Mouse (Mus musculus) Patski (cell line): ENCODE measurements around the gene Olfr1555-ps1. TPM values are rescaled to one million over a fixed set of nuclear protein-coding genes. Genes with fewer than 3 reads are reported as not detected.
A peak's percentile ranks its signal among the peaks of the same experiment; 100 is the strongest.
"Not testable (repeated sequence)": the region's sequence is repeated elsewhere in the genome, so short reads cannot be mapped to it uniquely, and the experiment has no call there.

Experiments
- ATAC-seq: fragments of 100-300 bp; one replicate; pipeline ENCODE4 v1.8.0; 2021
- CTCF ChIA-PET: fragments of 350-600 bp; sonication (Branson Sonifier 250); formaldehyde crosslinking; loops from one replicate; lab custom pipeline; 2022; ENCODE audit warnings: inconsistent platforms; lab: Charles Lee
- POLR2A ChIA-PET: fragments of 350-600 bp; sonication (Branson Sonifier 250); formaldehyde crosslinking; loops from one replicate; lab custom pipeline; 2022; ENCODE audit warnings: antibody characterized with exemption, inconsistent platforms; lab: Charles Lee
- DNase-seq: peaks from one replicate; pipeline ENCODE4 v3.0.0-alpha.2; 2011; ENCODE audit warnings: low read depth, low spot score
- H3K27me3 ChIP-seq: fragments of 371-371 bp; one replicate; pipeline ENCODE4 v1.5.1; 2021
- CTCF ChIP-seq: fragments of 100-300 bp; IDR thresholded peaks from one replicate; pipeline ENCODE4 v1.5.1; 2021
- in situ Hi-C: fragments of 300-500 bp; cut with MboI; formaldehyde crosslinking; loops from 3 replicates; pipeline ENCODE4 v1.11.1; 2018; ENCODE audit warnings: low pct_unique_long_range_greater_than_20kb, mixed read lengths
- polyA plus RNA-seq: library from polyadenylated mRNA; unstranded; gene quantifications from one replicate; pipeline ENCODE4 v1.2.3, GENCODE M21; 2021

The Olfr1555-ps1 gene
- polyA plus RNA-seq = not detected

DNA sequence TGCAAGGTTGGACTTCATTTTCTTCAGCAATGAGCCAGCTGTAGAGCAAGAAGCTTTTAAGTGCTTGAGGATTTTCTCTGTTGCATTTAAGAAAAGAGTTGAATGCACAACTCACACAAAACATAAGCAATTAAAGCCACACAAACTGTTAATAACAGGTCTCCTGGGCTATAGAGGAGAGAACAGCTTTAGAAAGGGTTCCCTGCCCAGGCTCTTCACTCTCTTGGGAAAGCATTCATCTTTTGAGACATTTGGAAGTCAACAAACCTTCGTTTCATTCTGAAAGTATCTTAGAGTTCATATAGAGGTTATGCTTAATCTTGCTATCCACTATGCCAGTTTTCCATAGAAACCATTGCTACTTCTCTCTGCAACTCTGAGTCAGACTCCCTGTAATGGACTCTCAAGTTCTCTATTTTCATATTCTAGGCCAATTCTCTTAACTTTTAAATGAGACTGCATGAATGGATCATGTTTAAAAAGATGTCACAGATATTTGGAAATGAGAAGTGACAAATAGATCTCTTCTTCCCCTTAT lies at the start of gene Olfr1555-ps1:
Gene Olfr1555-ps1, minus strand, starts transcription at position 51 of the 538 bp plus-strand sequence.
- POLR2A ChIA-PET, CTCF ChIA-PET, ATAC-seq, DNase-seq, in situ Hi-C loops, H3K27me3 ChIP-seq: not testable (repeated sequence)

DNA sequence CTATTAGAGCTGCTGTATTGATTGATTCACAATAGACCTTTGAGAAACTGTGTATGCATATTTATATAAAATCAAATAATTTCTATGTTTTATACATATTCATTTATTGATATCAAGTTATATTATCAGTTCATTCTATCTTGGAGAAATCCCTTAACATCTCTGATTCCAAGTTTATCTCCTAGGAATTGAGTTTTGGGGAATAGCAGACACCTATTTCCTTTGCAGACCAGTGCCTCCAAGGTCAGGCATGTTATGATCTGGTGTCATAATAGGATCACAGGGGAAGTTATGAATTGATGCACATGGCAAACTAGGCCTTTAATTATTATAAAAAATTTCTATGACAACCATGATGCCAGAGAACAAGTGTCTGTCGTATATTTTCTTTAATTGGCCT lies 30.4 kb upstream of the Olfr1555-ps1 start, which contains the start of gene Olfr1431:
Gene Olfr1431, plus strand, starts transcription at position 301 of the 400 bp plus-strand sequence.
- DNase-seq (no peak), ATAC-seq (no peak)
- H3K27me3 ChIP-seq = peaks cover 5% of the 10 kb centered on the region
- in situ Hi-C loops = no loop called here
- ChIA-PET CTCF (no interaction called here), POLR2A (no interaction called here)
- no peak for TF ChIP-seq CTCF

DNA sequence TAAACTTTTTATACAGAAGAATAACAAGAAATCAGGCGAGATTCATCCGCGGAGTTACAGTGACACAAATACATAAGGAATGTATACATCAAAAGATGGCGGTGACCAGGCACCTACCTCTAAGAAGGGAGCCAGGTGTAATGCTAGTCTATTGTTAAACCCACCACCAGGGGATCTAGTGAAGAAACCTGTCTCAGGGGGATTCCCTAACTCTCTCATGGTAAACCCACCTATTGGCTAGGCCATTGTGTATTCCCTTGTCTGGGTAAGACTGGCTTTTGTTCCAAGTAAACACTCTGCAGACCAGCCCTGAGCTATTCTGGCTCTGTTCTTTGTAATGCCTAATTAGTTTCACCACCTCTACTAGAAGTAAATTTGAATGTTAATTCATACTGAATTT lies 29.2 kb upstream of the Olfr1555-ps1 start:
- in situ Hi-C loops, ATAC-seq, H3K27me3 ChIP-seq, POLR2A ChIA-PET, DNase-seq, CTCF ChIA-PET: not testable (repeated sequence)

DNA sequence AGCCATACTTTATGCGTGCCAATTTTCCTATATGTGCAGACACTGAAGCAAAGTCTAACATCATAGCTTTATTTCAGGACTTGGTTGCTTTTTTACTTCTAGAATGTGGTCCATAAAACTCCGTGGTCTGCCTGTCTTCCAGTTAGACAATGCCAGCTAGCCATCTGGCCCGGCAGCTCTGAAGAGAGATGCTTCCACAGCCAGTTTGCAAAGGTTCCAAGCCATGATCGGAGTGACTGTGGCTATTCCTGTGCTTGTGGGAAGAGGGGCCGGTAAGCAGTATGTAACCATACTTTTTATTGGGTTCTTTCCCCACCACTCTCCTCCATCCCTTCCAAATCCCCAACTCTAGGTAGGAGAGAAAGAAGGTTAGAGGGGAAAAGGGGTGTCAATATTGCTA lies 5.5 kb upstream of the Olfr1555-ps1 start:
- POLR2A ChIA-PET, in situ Hi-C loops, H3K27me3 ChIP-seq, DNase-seq, ATAC-seq, CTCF ChIA-PET: not testable (repeated sequence)

- TF ChIP-seq CTCF = no peak
- no peak for ATAC-seq
- in situ Hi-C loops = no loop called here
- ChIA-PET CTCF (interaction anchor here (1.0 to 1.9 kb wide), 3 partner anchors 9 to 11 kb away, joined by 4 to 7 read pairs (median 7); no protein-coding TSS in a partner anchor), POLR2A (no interaction called here)
- no peak for DNase-seq
- H3K27me3 ChIP-seq = peaks cover 13% of the 10 kb centered on the region
Observed at GRCm38 (mm10) chr19:12145452-12145851, 24.5 kb downstream of the Olfr1555-ps1 start.

DNA sequence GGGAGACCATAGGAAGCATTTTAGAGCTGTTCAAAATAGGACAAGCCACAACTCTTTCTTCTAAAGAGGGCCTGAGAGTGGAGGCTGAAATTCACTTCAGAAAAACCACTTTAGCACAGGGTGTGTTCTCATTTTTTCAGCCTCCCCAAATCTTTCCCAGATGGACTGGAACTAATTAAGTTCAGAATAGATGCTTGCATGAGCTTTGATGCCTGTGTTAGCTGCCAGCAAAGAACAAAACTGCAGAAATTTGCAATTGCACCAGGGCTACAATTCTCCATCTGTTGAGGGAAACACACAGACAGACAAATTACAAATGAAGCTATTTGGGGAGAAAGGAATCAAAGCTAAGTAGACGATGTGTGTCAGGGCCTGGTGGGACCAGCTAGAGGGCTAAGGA lies 26.6 kb downstream of the Olfr1555-ps1 start:
- in situ Hi-C loops = no loop called here
- DNase-seq (no peak), ATAC-seq (no peak)
- CTCF ChIA-PET = no interaction called here
- H3K27me3 ChIP-seq = peaks cover 19% of the 10 kb centered on the region
- POLR2A ChIA-PET = no interaction called here
- TF ChIP-seq CTCF = no peak

DNA sequence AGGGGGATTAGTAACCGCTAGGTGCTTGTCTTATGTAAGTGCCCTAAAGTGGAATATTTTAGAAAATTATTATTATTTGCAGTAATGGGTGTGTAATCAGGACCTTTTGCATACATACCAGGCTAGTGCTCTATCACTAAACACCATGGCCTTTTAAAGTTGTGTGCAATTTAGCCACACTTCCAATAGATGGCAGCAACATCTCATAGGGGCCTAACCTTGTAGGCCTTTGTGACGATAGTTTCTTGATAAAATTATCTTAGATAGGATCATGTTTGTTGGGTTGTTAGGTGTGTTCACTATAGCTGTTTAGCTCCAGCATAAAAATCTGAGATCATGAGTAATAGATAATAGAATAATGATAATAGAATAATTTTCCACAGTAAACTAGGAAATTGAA lies 35.6 kb downstream of the Olfr1555-ps1 start:
- ATAC-seq = peak; percentile 71
- CTCF ChIA-PET = interaction anchor here (0.6 to 1.9 kb wide), 7 partner anchors 10 to 367 kb away, joined by 3 to 7 read pairs (median 5); partner anchors contain the start of gene Dtx4
- H3K27me3 ChIP-seq = peaks cover 17% of the 10 kb centered on the region
- peak; percentile 73 for TF ChIP-seq CTCF
- no peak for DNase-seq
- POLR2A ChIA-PET = no interaction called here
- in situ Hi-C loops = loop anchor here (5.0 to 10.0 kb wide), 3 partner anchors 291 to 451 kb away; partner anchors contain the start of gene Pfpl

DNA sequence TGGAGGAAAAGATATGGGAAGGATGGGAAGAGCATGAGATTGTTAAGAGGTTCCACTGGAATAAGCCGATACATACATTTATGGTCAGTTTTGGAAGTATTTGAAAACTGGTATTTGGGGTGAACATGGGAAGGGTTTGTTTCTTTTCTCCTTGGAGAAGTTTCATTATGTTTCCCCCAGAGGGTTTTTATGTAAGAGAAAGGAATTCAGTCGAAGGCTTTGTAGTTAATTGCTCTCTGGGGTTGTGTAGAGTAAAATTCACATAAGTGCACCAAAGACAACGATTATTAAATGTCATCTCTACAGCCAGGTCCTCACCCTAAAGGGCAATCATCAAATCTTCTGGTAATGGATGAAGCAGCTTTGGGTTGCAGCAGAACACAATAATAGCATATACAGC lies 46.8 kb downstream of the Olfr1555-ps1 start, which contains the start of gene Olfr76:
Gene Olfr76, minus strand, starts transcription at position 101 of the 400 bp plus-strand sequence.
- no peak for ATAC-seq
- in situ Hi-C loops = no loop called here
- peaks cover 22% of the 10 kb centered on the region for H3K27me3 ChIP-seq
- no peak for DNase-seq
- ChIA-PET CTCF (interaction anchor here (1.4 to 1.6 kb wide), 2 partner anchors 18 to 31 kb away, joined by 3 to 5 read pairs; no protein-coding TSS in a partner anchor), POLR2A (no interaction called here)
- TF ChIP-seq CTCF = no peak

- in situ Hi-C loops = no loop called here
- ATAC-seq (no peak), DNase-seq (no peak)
- ChIA-PET CTCF (no interaction called here), POLR2A (no interaction called here)
- H3K27me3 ChIP-seq = peaks cover 21% of the 10 kb centered on the region
- no peak for TF ChIP-seq CTCF
Observed at GRCm38 (mm10) chr19:12116464-12116863, 53.4 kb downstream of the Olfr1555-ps1 start.

- CTCF ChIA-PET = interaction anchor here (0.8 to 1.0 kb wide), 2 partner anchors 9 to 25 kb away, joined by 3 read pairs; no protein-coding TSS in a partner anchor
- DNase-seq (no peak), ATAC-seq (no peak)
- POLR2A ChIA-PET = no interaction called here
- in situ Hi-C loops = no loop called here
- no peak for TF ChIP-seq CTCF
- H3K27me3 ChIP-seq = peaks cover 18% of the 10 kb centered on the region
Observed at GRCm38 (mm10) chr19:12115797-12116196, 54.1 kb downstream of the Olfr1555-ps1 start, which contains the start of gene Olfr1428. TSS of gene Olfr1428 (minus strand) at chr19:12115897.

Other genes starting within 250 kb of the Olfr1555-ps1 start
- 104 TPM for gene Osbp, start 204.2 kb downstream of the Olfr1555-ps1 start, polyA plus RNA-seq
- not detected for gene Olfr1423, start 128.8 kb downstream of the Olfr1555-ps1 start, polyA plus RNA-seq
- gene Olfr1424, start 107.4 kb downstream of the Olfr1555-ps1 start, polyA plus RNA-seq = not detected
- not detected for gene Olfr1425, start 92.4 kb downstream of the Olfr1555-ps1 start, polyA plus RNA-seq
- gene Olfr1426, start 78.1 kb downstream of the Olfr1555-ps1 start, polyA plus RNA-seq = not detected
- not detected for gene Olfr1427, start 66.8 kb downstream of the Olfr1555-ps1 start, polyA plus RNA-seq
- not detected for gene Olfr1428, start 54.2 kb downstream of the Olfr1555-ps1 start, polyA plus RNA-seq
- not detected for gene Olfr76, start 46.9 kb downstream of the Olfr1555-ps1 start, polyA plus RNA-seq
- not detected for gene Olfr1431, start 30.5 kb upstream of the Olfr1555-ps1 start, polyA plus RNA-seq
- not detected for gene Olfr1432, start 62.5 kb upstream of the Olfr1555-ps1 start, polyA plus RNA-seq
- gene Olfr262, start 71.5 kb upstream of the Olfr1555-ps1 start, polyA plus RNA-seq = not detected
- not detected for gene Olfr235, start 90.9 kb upstream of the Olfr1555-ps1 start, polyA plus RNA-seq
- not detected for gene Olfr1434, start 109.7 kb upstream of the Olfr1555-ps1 start, polyA plus RNA-seq
- not detected for gene Olfr1436, start 129.0 kb upstream of the Olfr1555-ps1 start, polyA plus RNA-seq
- not detected for gene Olfr1437, start 155.0 kb upstream of the Olfr1555-ps1 start, polyA plus RNA-seq
- gene Olfr1438-ps1, start 165.8 kb upstream of the Olfr1555-ps1 start, polyA plus RNA-seq = not detected
- not detected for gene Olfr1440, start 217.2 kb upstream of the Olfr1555-ps1 start, polyA plus RNA-seq
- not detected for gene Olfr1441, start 247.3 kb upstream of the Olfr1555-ps1 start, polyA plus RNA-seq